Mouse (Mus musculus): Measurements from ENCODE around the gene Rasgrp3. TPM values are rescaled to one million over a fixed set of nuclear protein-coding genes. Genes with fewer than 3 reads are reported as not detected.

Gene Rasgrp3
- total RNA-seq, 1 experiment = 0.85 TPM

DNA sequence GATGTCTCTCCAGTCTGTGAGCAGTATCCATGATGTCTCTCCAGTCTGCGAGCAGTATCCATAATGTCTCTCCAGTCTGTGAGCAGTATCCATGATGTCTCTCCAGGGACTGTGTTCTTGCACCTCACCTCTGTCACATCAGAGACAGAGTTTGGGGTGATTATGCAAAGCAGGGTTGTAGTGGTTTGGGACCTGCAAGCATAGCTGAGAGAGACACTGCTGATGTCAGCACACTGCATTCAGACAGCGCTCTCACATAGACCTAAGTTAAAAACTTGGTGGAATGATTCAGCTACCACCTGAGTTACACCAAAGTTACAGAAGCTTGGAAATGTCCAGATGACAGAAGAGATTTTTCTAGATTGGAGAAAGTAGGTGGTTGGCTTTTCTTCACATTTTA, 44.0 kb downstream of the Rasgrp3 start:
- Histone ChIP-seq H3K27ac (ENCODE audit: insufficient read depth, low read depth, low read length, poor library complexity, severe bottlenecking) (no peak overlapping the region), H3K9me3 (ENCODE audit: control insufficient read depth, insufficient read depth, low read depth, low read length) (no peaks in the 10 kb centered on the region), H3K9ac (ENCODE audit: insufficient read depth, low read depth, low read length, poor library complexity, severe bottlenecking) (no peak overlapping the region), H3K4me1 (ENCODE audit: control insufficient read depth in 2 of 2, insufficient read depth in 2 of 2, low read length in 2 of 2, poor library complexity in 1 of 2) (no peaks in the 10 kb centered on the region), H3K36me3 (ENCODE audit: control insufficient read depth, insufficient read depth, low read length, poor library complexity, severe bottlenecking) (no peaks in the 10 kb centered on the region), H3K4me3 (ENCODE audit: insufficient read depth in 1 of 2, low read depth in 1 of 2, low read length in 2 of 2, poor library complexity in 1 of 2, severe bottlenecking in 1 of 2) (no peak overlapping the region)
- TF ChIP-seq MAFK (IDR thresholded peaks at IDR 0.05; ENCODE audit: insufficient read depth, low read depth, low read length) (no peak), HCFC1 (IDR thresholded peaks at IDR 0.05; ENCODE audit: borderline replicate concordance, insufficient read depth, low read length) (no peak), CHD2 (IDR thresholded peaks at IDR 0.05; ENCODE audit: low read depth, low read length) (no peak), ZC3H11A (IDR thresholded peaks at IDR 0.05; ENCODE audit: borderline replicate concordance, low read depth, low read length) (no peak), ZNF384 (IDR thresholded peaks at IDR 0.05; ENCODE audit: low read depth, low read length) (no peak)
- no peak for DNase-seq (ENCODE audit: low read depth, low spot score)
- in situ Hi-C loops (cut with MboI; ENCODE audit: low sequenced_read_pairs in 2 of 2, unreplicated experiment in 2 of 2) = no loop called here

GRCm38 (mm10) chr17:75480379-75480778, 44.7 kb downstream of the Rasgrp3 start:
- Histone ChIP-seq H3K4me3 (ENCODE audit: insufficient read depth in 1 of 2, low read depth in 1 of 2, low read length in 2 of 2, poor library complexity in 1 of 2, severe bottlenecking in 1 of 2) (no peak overlapping the region), H3K36me3 (ENCODE audit: control insufficient read depth, insufficient read depth, low read length, poor library complexity, severe bottlenecking) (no peaks in the 10 kb centered on the region), H3K9ac (ENCODE audit: insufficient read depth, low read depth, low read length, poor library complexity, severe bottlenecking) (no peak overlapping the region), H3K9me3 (ENCODE audit: control insufficient read depth, insufficient read depth, low read depth, low read length) (no peaks in the 10 kb centered on the region), H3K27ac (ENCODE audit: insufficient read depth, low read depth, low read length, poor library complexity, severe bottlenecking) (no peak overlapping the region), H3K4me1 (ENCODE audit: control insufficient read depth in 2 of 2, insufficient read depth in 2 of 2, low read length in 2 of 2, poor library complexity in 1 of 2) (no peaks in the 10 kb centered on the region)
- in situ Hi-C loops (cut with MboI; ENCODE audit: low sequenced_read_pairs in 2 of 2, unreplicated experiment in 2 of 2) = no loop called here
- TF ChIP-seq MAFK (IDR thresholded peaks at IDR 0.05; ENCODE audit: insufficient read depth, low read depth, low read length) (no peak), CHD2 (IDR thresholded peaks at IDR 0.05; ENCODE audit: low read depth, low read length) (no peak), ZC3H11A (IDR thresholded peaks at IDR 0.05; ENCODE audit: borderline replicate concordance, low read depth, low read length) (no peak), HCFC1 (IDR thresholded peaks at IDR 0.05; ENCODE audit: borderline replicate concordance, insufficient read depth, low read length) (no peak), ZNF384 (IDR thresholded peaks at IDR 0.05; ENCODE audit: low read depth, low read length) (no peak)
- DNase-seq (ENCODE audit: low read depth, low spot score) = no peak

GRCm38 (mm10) chr17:75486205-75486604, 50.5 kb downstream of the Rasgrp3 start:
- in situ Hi-C loops (cut with MboI; ENCODE audit: low sequenced_read_pairs in 2 of 2, unreplicated experiment in 2 of 2) = no loop called here
- H3K4me1 ChIP-seq (ENCODE audit: control insufficient read depth in 2 of 2, insufficient read depth in 2 of 2, low read length in 2 of 2, poor library complexity in 1 of 2) = no peaks in the 10 kb centered on the region
- no peaks in the 10 kb centered on the region for H3K36me3 ChIP-seq (ENCODE audit: control insufficient read depth, insufficient read depth, low read length, poor library complexity, severe bottlenecking)
- no peak overlapping the region for H3K27ac ChIP-seq (ENCODE audit: insufficient read depth, low read depth, low read length, poor library complexity, severe bottlenecking)
- H3K4me3 ChIP-seq (ENCODE audit: insufficient read depth in 1 of 2, low read depth in 1 of 2, low read length in 2 of 2, poor library complexity in 1 of 2, severe bottlenecking in 1 of 2) = no peak overlapping the region
- no peak for DNase-seq (ENCODE audit: low read depth, low spot score)
- H3K9me3 ChIP-seq (ENCODE audit: control insufficient read depth, insufficient read depth, low read depth, low read length) = no peaks in the 10 kb centered on the region
- TF ChIP-seq ZC3H11A (IDR thresholded peaks at IDR 0.05; ENCODE audit: borderline replicate concordance, low read depth, low read length) = no peak
- no peak for TF ChIP-seq CHD2 (IDR thresholded peaks at IDR 0.05; ENCODE audit: low read depth, low read length)
- TF ChIP-seq MAFK (IDR thresholded peaks at IDR 0.05; ENCODE audit: insufficient read depth, low read depth, low read length) = no peak
- TF ChIP-seq HCFC1 (IDR thresholded peaks at IDR 0.05; ENCODE audit: borderline replicate concordance, insufficient read depth, low read length) = no peak
- no peak for TF ChIP-seq ZNF384 (IDR thresholded peaks at IDR 0.05; ENCODE audit: low read depth, low read length)
- no peak overlapping the region for H3K9ac ChIP-seq (ENCODE audit: insufficient read depth, low read depth, low read length, poor library complexity, severe bottlenecking)

DNA sequence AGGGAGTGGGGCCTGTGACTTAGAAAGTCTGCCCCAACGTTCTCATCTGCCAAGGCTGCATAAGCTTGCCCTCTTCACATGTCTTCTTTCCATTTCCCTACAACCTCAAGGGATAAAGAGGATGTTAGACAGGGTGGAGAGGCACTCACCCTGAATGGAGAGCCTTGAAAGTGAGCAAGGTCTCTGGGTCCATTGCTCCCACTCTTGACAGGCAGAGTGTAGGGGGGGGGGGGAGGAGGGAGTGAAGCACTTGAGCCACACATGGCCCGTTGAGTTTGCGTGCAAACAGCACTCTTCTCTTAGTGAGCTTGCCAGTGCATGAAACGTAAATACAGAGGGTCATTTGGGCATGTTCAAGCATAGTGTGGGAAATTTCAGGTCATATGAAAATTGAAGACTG, 59.5 kb downstream of the Rasgrp3 start:
- Histone ChIP-seq H3K9me3 (ENCODE audit: control insufficient read depth, insufficient read depth, low read depth, low read length) (no peaks in the 10 kb centered on the region), H3K4me1 (ENCODE audit: control insufficient read depth in 2 of 2, insufficient read depth in 2 of 2, low read length in 2 of 2, poor library complexity in 1 of 2) (no peaks in the 10 kb centered on the region), H3K36me3 (ENCODE audit: control insufficient read depth, insufficient read depth, low read length, poor library complexity, severe bottlenecking) (no peaks in the 10 kb centered on the region), H3K27ac (ENCODE audit: insufficient read depth, low read depth, low read length, poor library complexity, severe bottlenecking) (no peak overlapping the region), H3K4me3 (ENCODE audit: insufficient read depth in 1 of 2, low read depth in 1 of 2, low read length in 2 of 2, poor library complexity in 1 of 2, severe bottlenecking in 1 of 2) (no peak overlapping the region), H3K9ac (ENCODE audit: insufficient read depth, low read depth, low read length, poor library complexity, severe bottlenecking) (no peak overlapping the region)
- TF ChIP-seq HCFC1 (IDR thresholded peaks at IDR 0.05; ENCODE audit: borderline replicate concordance, insufficient read depth, low read length) (no peak), ZC3H11A (IDR thresholded peaks at IDR 0.05; ENCODE audit: borderline replicate concordance, low read depth, low read length) (no peak), MAFK (IDR thresholded peaks at IDR 0.05; ENCODE audit: insufficient read depth, low read depth, low read length) (no peak), CHD2 (IDR thresholded peaks at IDR 0.05; ENCODE audit: low read depth, low read length) (no peak), ZNF384 (IDR thresholded peaks at IDR 0.05; ENCODE audit: low read depth, low read length) (no peak)
- no peak for DNase-seq (ENCODE audit: low read depth, low spot score)
- in situ Hi-C loops (cut with MboI; ENCODE audit: low sequenced_read_pairs in 2 of 2, unreplicated experiment in 2 of 2) = no loop called here

DNA sequence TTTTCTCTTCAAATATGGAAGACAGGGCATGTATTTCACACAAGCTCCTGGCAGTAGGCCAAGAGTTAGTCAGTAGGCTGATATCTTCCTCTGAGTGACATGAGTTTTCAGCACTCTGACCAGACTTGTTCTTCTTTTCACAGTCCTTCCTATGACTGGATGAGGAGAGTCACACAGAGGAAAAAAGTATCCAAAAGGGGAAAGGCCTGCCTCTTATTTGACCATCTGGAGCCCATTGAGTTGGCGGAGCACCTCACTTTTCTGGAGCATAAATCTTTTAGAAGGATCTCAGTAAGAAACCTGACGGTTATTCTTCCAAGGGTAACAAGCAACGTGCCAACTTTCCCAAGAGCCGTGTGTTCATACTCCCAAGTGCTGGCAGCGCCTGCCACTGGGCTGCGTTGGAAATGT, 62.5 kb downstream of the Rasgrp3 start:
- no peak for DNase-seq (ENCODE audit: low read depth, low spot score)
- H3K27ac ChIP-seq (ENCODE audit: insufficient read depth, low read depth, low read length, poor library complexity, severe bottlenecking) = no peak overlapping the region
- in situ Hi-C loops (cut with MboI; ENCODE audit: low sequenced_read_pairs in 2 of 2, unreplicated experiment in 2 of 2) = no loop called here
- H3K36me3 ChIP-seq (ENCODE audit: control insufficient read depth, insufficient read depth, low read length, poor library complexity, severe bottlenecking) = no peaks in the 10 kb centered on the region
- H3K9ac ChIP-seq (ENCODE audit: insufficient read depth, low read depth, low read length, poor library complexity, severe bottlenecking) = no peak overlapping the region
- H3K4me3 ChIP-seq (ENCODE audit: insufficient read depth in 1 of 2, low read depth in 1 of 2, low read length in 2 of 2, poor library complexity in 1 of 2, severe bottlenecking in 1 of 2) = no peak overlapping the region
- no peaks in the 10 kb centered on the region for H3K9me3 ChIP-seq (ENCODE audit: control insufficient read depth, insufficient read depth, low read depth, low read length)
- H3K4me1 ChIP-seq (ENCODE audit: control insufficient read depth in 2 of 2, insufficient read depth in 2 of 2, low read length in 2 of 2, poor library complexity in 1 of 2) = no peaks in the 10 kb centered on the region
- TF ChIP-seq HCFC1 (IDR thresholded peaks at IDR 0.05; ENCODE audit: borderline replicate concordance, insufficient read depth, low read length) (no peak), MAFK (IDR thresholded peaks at IDR 0.05; ENCODE audit: insufficient read depth, low read depth, low read length) (no peak), ZC3H11A (IDR thresholded peaks at IDR 0.05; ENCODE audit: borderline replicate concordance, low read depth, low read length) (no peak), ZNF384 (IDR thresholded peaks at IDR 0.05; ENCODE audit: low read depth, low read length) (no peak), CHD2 (IDR thresholded peaks at IDR 0.05; ENCODE audit: low read depth, low read length) (no peak)
